Mouse (Mus musculus) brain, embryonic 14.5 days (tissue): ENCODE measurements around the gene Palld.

Source experiments
- CTCF ChIP-seq: fragments of 200-500 bp; IDR thresholded peaks from 2 replicates; pipeline ENCODE4 v1.5.1; 2012; ENCODE audit warnings: inconsistent platforms, mild to moderate bottlenecking, moderate library complexity, borderline replicate concordance; ENCODE audit not compliant: insufficient read depth, insufficient read length; ENCODE audit errors: extremely low read depth
- POLR2A ChIP-seq: fragments of 200-500 bp; IDR thresholded peaks from 2 replicates; pipeline ENCODE4 v1.6.1; 2012; ENCODE audit warnings: mild to moderate bottlenecking, inconsistent platforms, borderline replicate concordance; ENCODE audit not compliant: poor library complexity, insufficient read depth, insufficient read length, severe bottlenecking; ENCODE audit errors: extremely low read depth

GRCm38 (mm10) chr8:61532831-61533230 lies 369.7 kb downstream of the Palld start:
- TF ChIP-seq CTCF (no peak), POLR2A (no peak)
